Mouse (Mus musculus) brain, embryonic 14.5 days (tissue): ENCODE results near the gene Hist1h1e.

Source experiments
- CTCF ChIP-seq: fragments of 200-500 bp; IDR thresholded peaks from 2 replicates; pipeline ENCODE4 v1.5.1; 2012; ENCODE audit warnings: inconsistent platforms, mild to moderate bottlenecking, moderate library complexity, borderline replicate concordance; ENCODE audit not compliant: insufficient read depth, insufficient read length; ENCODE audit errors: extremely low read depth
- POLR2A ChIP-seq: fragments of 200-500 bp; IDR thresholded peaks from 2 replicates; pipeline ENCODE4 v1.6.1; 2012; ENCODE audit warnings: mild to moderate bottlenecking, inconsistent platforms, borderline replicate concordance; ENCODE audit not compliant: poor library complexity, insufficient read depth, insufficient read length, severe bottlenecking; ENCODE audit errors: extremely low read depth

GRCm38 (mm10) chr13:23610393-23610792 is 12.0 kb downstream of the Hist1h1e start:
- no peak for TF ChIP-seq POLR2A
- TF ChIP-seq CTCF = no peak
